Mouse (Mus musculus): ENCODE results near the gene Gatm. TPM values are rescaled to one million over a fixed set of nuclear protein-coding genes. Genes with fewer than 3 reads are reported as not detected.
A peak's percentile ranks its signal among the peaks of the same experiment; 100 is the strongest.

Gene Gatm
- polyA plus RNA-seq, 1 experiment from 2014 or later: 6.9 TPM

DNA sequence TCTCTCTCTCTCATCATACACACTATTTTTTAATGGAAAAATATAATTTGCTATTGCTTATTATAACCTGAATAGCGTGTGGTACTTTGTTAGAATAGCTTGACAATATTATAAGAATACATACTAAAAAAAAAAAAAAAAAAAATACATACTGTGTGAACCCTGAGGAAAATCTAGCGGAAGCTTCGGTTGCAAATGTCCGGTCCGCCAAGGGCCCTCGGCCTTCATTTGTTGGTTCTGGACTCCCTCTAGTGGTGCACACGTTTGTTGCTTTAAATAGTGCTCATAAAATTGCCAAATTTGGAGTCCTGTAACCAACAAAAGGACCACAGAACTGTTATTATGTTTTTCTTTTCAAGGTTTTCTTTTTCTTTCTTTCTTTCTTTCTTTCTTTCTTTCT, 17.9 kb upstream of the Gatm start:
- Histone ChIP-seq H3K4me1 (ENCODE audit: insufficient read depth) (no peaks in the 10 kb centered on the region), H3K9me3 (ENCODE audit: low read depth, low read length) (no peaks in the 10 kb centered on the region), H3K4me2 (peak overlapping the region; percentile 31; the same call in 1 of the 2 replicates), H3K27ac (ENCODE audit: low read depth) (no peak overlapping the region), H3K4me3 (ENCODE audit: low read depth, low read length) (no peak overlapping the region), H3K27me3 (ENCODE audit: insufficient read depth, low read length) (no peaks in the 10 kb centered on the region), H3K9ac (no peak overlapping the region), H3K36me3 (ENCODE audit: insufficient read depth) (peaks cover 15% of the 10 kb centered on the region)
- WGBS: 2% methylated on average over 7 of the region's 7 CpGs
- ATAC-seq (ENCODE audit: insufficient read depth): no peak
- peak; percentile 84 for TF ChIP-seq CTCF (IDR thresholded peaks at IDR 0.05; ENCODE audit: low read depth)
- DNase-seq: peak; percentile 95

- no peaks in the 10 kb centered on the region for H3K27me3 ChIP-seq (ENCODE audit: insufficient read depth, low read length)
- TF ChIP-seq CTCF (IDR thresholded peaks at IDR 0.05; ENCODE audit: low read depth): no peak
- no peaks in the 10 kb centered on the region for H3K36me3 ChIP-seq (ENCODE audit: insufficient read depth)
- no peaks in the 10 kb centered on the region for H3K4me1 ChIP-seq (ENCODE audit: insufficient read depth)
- no peak for ATAC-seq (ENCODE audit: insufficient read depth)
- H3K4me3 ChIP-seq (ENCODE audit: low read depth, low read length): no peak overlapping the region
- H3K4me2 ChIP-seq: no peak overlapping the region
- no peaks in the 10 kb centered on the region for H3K9me3 ChIP-seq (ENCODE audit: low read depth, low read length)
- no peak for DNase-seq
- H3K27ac ChIP-seq (ENCODE audit: low read depth): no peak overlapping the region
- 56% methylated on average over 7 of the region's 7 CpGs for WGBS
- no peak overlapping the region for H3K9ac ChIP-seq
Measured at GRCm38 (mm10) chr2:122625930-122626329, 14.8 kb upstream of the Gatm start.

DNA sequence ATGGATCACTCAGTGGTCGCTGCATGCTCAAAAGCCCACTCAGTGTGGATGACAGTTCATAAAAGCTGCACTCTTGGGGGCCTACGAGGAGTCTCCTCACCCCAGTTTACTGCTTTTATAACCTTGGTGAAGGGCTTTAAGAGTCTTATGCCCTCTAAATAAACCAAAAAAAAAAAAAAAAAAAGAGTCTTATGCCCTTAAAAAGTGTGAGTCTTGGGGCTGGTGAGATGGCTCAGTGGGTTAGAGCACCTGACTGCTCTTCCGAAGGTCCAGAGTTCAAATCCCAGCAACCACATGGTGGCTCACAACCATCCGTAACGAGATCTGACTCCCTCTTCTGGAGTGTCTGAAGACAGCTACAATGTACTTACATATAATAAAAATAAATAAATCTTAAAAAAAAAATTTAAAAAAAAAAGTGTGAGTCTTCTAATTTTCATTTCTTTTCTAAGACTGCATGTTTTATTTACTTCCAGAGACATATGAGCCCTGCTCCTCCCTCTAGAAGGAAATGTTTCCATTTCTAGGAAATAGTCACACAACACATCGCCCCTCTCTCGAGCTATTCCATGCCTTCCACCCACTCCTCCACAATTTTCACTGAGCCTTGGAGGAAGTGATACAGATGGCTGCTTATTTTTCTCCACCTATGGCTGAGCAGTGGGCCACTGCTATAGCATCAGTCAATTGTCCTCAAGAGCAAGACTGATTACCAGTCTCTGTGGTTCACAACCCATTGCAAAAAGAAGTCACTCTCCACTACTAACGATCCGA, 10.4 kb upstream of the Gatm start:
- Histone ChIP-seq H3K36me3 (ENCODE audit: insufficient read depth) (no peaks in the 10 kb centered on the region), H3K4me1 (ENCODE audit: insufficient read depth) (no peaks in the 10 kb centered on the region), H3K4me3 (ENCODE audit: low read depth, low read length) (no peak overlapping the region), H3K9me3 (ENCODE audit: low read depth, low read length) (no peaks in the 10 kb centered on the region), H3K27me3 (ENCODE audit: insufficient read depth, low read length) (no peaks in the 10 kb centered on the region), H3K27ac (ENCODE audit: low read depth) (no peak overlapping the region), H3K4me2 (no peak overlapping the region), H3K9ac (no peak overlapping the region)
- DNase-seq: no peak
- WGBS: 73% methylated on average over 7 of the region's 9 CpGs
- ATAC-seq (ENCODE audit: insufficient read depth): no peak
- TF ChIP-seq CTCF (IDR thresholded peaks at IDR 0.05; ENCODE audit: low read depth): no peak

GRCm38 (mm10) chr2:122618719-122619118, 7.6 kb upstream of the Gatm start:
- no peak overlapping the region for H3K4me3 ChIP-seq (ENCODE audit: low read depth, low read length)
- no peak overlapping the region for H3K9ac ChIP-seq
- WGBS: 57% methylated on average over 4 of the region's 4 CpGs
- no peaks in the 10 kb centered on the region for H3K9me3 ChIP-seq (ENCODE audit: low read depth, low read length)
- H3K4me2 ChIP-seq: no peak overlapping the region
- no peaks in the 10 kb centered on the region for H3K27me3 ChIP-seq (ENCODE audit: insufficient read depth, low read length)
- ATAC-seq (ENCODE audit: insufficient read depth) (no peak), DNase-seq (no peak)
- no peaks in the 10 kb centered on the region for H3K4me1 ChIP-seq (ENCODE audit: insufficient read depth)
- H3K36me3 ChIP-seq (ENCODE audit: insufficient read depth): no peaks in the 10 kb centered on the region
- no peak for TF ChIP-seq CTCF (IDR thresholded peaks at IDR 0.05; ENCODE audit: low read depth)
- no peak overlapping the region for H3K27ac ChIP-seq (ENCODE audit: low read depth)

- ATAC-seq (ENCODE audit: insufficient read depth) (no peak), DNase-seq (no peak)
- H3K4me1 ChIP-seq (ENCODE audit: insufficient read depth): no peaks in the 10 kb centered on the region
- no peak overlapping the region for H3K4me2 ChIP-seq
- no peaks in the 10 kb centered on the region for H3K36me3 ChIP-seq (ENCODE audit: insufficient read depth)
- H3K9ac ChIP-seq: no peak overlapping the region
- no peak for TF ChIP-seq CTCF (IDR thresholded peaks at IDR 0.05; ENCODE audit: low read depth)
- H3K27me3 ChIP-seq (ENCODE audit: insufficient read depth, low read length): no peaks in the 10 kb centered on the region
- 78% methylated on average over 6 of the region's 6 CpGs for WGBS
- no peaks in the 10 kb centered on the region for H3K9me3 ChIP-seq (ENCODE audit: low read depth, low read length)
- no peak overlapping the region for H3K27ac ChIP-seq (ENCODE audit: low read depth)
- no peak overlapping the region for H3K4me3 ChIP-seq (ENCODE audit: low read depth, low read length)
Measured at GRCm38 (mm10) chr2:122617792-122618191, 6.7 kb upstream of the Gatm start.

GRCm38 (mm10) chr2:122616237-122616636, 5.1 kb upstream of the Gatm start:
- no peaks in the 10 kb centered on the region for H3K9me3 ChIP-seq (ENCODE audit: low read depth, low read length)

DNA sequence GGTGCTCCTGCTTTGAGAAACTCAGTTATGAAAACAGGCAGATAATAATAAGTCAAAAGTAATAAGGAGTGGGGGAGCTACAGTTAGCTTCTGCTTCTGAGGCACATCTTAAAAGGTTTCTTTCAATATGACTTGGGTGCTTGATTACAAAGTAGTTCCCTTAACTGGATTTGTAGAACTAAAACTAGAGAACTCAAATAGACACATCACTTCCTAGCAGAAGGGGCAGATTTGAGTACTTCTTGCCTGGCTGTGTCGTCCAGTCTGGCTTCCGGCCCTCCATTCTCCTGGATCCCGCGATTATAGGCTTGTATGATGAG, 511 bp upstream of the Gatm start:
- peak overlapping the region; percentile 84 for H3K4me2 ChIP-seq
- peaks cover 15% of the 10 kb centered on the region; the same call in 1 of the 2 replicates for H3K27me3 ChIP-seq (ENCODE audit: insufficient read depth, low read length)
- no peak for DNase-seq
- no peaks in the 10 kb centered on the region for H3K4me1 ChIP-seq (ENCODE audit: insufficient read depth)
- H3K27ac ChIP-seq (ENCODE audit: low read depth): no peak overlapping the region
- H3K9me3 ChIP-seq (ENCODE audit: low read depth, low read length): no peaks in the 10 kb centered on the region
- WGBS: 75% methylated on average over 4 of the region's 4 CpGs
- no peak overlapping the region for H3K9ac ChIP-seq
- peak overlapping the region; percentile 42 for H3K4me3 ChIP-seq (ENCODE audit: low read depth, low read length)
- no peak for ATAC-seq (ENCODE audit: insufficient read depth)
- no peak for TF ChIP-seq CTCF (IDR thresholded peaks at IDR 0.05; ENCODE audit: low read depth)
- H3K36me3 ChIP-seq (ENCODE audit: insufficient read depth): no peaks in the 10 kb centered on the region

More at GRCm38 (mm10) chr2:122616237-122616636, 5.1 kb upstream of the Gatm start:
- WGBS: 67% methylated on average over 6 of the region's 6 CpGs
- Histone ChIP-seq H3K27me3 (ENCODE audit: insufficient read depth, low read length) (peaks cover 7% of the 10 kb centered on the region; the same call in 1 of the 2 replicates), H3K4me1 (ENCODE audit: insufficient read depth) (no peaks in the 10 kb centered on the region), H3K9ac (no peak overlapping the region), H3K27ac (ENCODE audit: low read depth) (no peak overlapping the region), H3K36me3 (ENCODE audit: insufficient read depth) (no peaks in the 10 kb centered on the region), H3K4me2 (no peak overlapping the region), H3K4me3 (ENCODE audit: low read depth, low read length) (no peak overlapping the region)
- no peak for DNase-seq
- no peak for ATAC-seq (ENCODE audit: insufficient read depth)
- no peak for TF ChIP-seq CTCF (IDR thresholded peaks at IDR 0.05; ENCODE audit: low read depth)

Measured in lung, embryonic 14.5 days (tissue).